Mouse (Mus musculus) bone marrow, adult 2 months (tissue): Measurements from ENCODE around the gene Hivep3.

Experiments
- CTCF ChIP-seq: fragments of 200-500 bp; IDR thresholded peaks from 2 replicates; pipeline ENCODE4 v1.5.1; 2011; ENCODE audit warnings: low read length, control low read depth; ENCODE audit not compliant: control insufficient read depth, insufficient read depth
- POLR2A ChIP-seq: fragments of 200-500 bp; IDR thresholded peaks from 2 replicates; pipeline ENCODE4 v1.6.1; 2011; ENCODE audit warnings: low read depth, mild to moderate bottlenecking, control low read depth, low read length, borderline replicate concordance; ENCODE audit not compliant: control insufficient read depth

DNA sequence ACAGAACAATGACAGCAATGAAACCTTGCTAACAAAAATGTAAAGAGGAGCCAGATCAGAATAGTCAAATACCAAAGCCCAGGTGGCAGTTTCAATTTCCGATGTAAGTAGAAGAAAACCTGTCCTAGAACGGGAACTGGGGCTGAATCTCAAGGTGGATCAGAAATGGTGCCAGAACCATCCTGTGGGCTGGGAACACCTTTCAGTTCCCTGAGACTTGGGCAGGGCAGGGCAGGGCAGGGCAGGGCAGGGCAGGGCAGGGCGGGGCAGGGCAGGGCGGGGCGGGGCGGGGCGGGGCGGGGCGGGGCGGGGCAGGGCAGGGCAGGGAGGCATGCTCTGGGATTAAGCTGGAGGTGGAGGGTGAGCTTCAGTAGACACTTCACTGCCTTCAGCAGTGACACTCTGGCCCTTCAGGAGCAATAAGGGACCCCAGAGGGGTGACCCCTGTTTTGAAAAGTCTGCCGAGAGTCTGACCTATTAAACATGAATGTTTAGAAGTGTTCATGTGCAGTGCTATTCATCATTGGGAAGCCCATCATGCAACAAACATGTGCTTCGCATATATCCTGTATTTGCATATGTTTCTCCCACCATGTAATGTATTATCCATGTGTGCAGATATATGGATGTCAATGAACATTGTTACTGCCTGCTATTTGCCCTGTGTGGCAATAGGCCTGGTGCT lies 80.1 kb downstream of the Hivep3 start:
- no peak for TF ChIP-seq CTCF
- no peak for TF ChIP-seq POLR2A
